Mouse (Mus musculus) E14TG2a.4 (cell line): ENCODE measurements around the gene Bhmt2.

Experiments
- CTCF ChIP-seq: conservative IDR thresholded peaks from 2 replicates; pipeline ENCODE4 v1.5.1; 2014; ENCODE audit warnings: low read length
- POU5F1 ChIP-seq: IDR thresholded peaks from 2 replicates; pipeline ENCODE4 v1.6.1; 2014; ENCODE audit warnings: low read length, borderline replicate concordance

GRCm38 (mm10) chr13:93630941-93631705 is 43.0 kb downstream of the Bhmt2 start:
- TF ChIP-seq CTCF, result no peak
- TF ChIP-seq POU5F1, result no peak
